Mouse (Mus musculus) lung, postnatal 10 days (tissue): ENCODE data around the gene Lingo3.

ENCODE experiments used
- DNase-seq: peaks from one replicate; pipeline ENCODE4 v3.0.0; 2021

The Lingo3 gene

GRCm38 (mm10) chr10:80798150-80799006 is 45.5 kb downstream of the Lingo3 start, which contains the start of the genes Sf3a2 and Plekhj1:
TSS of gene Sf3a2 (plus strand) at chr10:80798198.
TSS of gene Plekhj1 (minus strand) at chr10:80798626.
- peak; percentile 97 for DNase-seq

DNA sequence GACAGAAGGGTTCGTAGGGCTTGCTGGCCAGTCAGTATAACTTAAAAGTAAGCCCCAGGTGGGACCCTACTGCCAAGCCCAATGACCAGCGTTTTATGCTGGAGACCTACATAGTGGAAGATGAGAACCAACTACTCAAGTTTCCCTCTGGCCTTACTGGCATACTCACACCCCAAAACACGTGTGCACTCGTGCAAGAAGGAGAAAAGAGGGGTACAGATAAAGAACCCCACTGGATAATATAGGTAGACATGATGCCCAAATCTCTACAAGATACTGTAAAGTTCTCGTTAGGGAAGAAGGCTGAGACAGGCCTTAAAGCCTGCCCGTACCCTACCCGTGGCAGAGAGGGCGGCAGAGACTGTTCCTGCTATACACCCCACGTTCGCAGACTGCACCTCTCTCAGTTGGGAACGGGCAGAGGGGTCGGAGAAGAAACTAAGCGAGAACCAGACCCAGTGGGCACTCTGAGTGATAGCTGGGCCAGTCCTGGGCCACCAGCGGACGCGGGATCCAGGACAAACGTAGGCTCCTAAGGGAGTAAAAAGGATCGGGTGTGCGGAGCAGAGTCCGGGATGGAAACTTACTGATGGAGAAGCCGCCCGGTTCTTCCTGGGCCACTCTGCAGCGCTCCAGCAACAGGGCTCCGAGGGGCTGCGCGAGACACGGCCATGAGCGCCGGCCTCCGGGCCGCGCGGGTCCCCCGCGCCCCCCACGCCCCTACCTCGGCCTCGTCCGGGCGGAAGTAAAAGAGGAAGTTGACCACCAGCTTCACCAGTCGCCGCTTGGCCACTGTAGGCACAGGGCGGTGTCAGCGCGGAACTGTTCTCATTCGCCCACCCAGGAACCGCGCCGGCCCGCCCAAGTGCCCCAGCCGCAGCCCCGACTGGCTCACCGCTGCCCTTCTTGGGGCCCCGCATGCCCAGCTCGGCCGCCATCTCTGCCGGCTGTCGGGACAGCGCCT is 46.4 kb downstream of the Lingo3 start:
- DNase-seq = no peak

DNA sequence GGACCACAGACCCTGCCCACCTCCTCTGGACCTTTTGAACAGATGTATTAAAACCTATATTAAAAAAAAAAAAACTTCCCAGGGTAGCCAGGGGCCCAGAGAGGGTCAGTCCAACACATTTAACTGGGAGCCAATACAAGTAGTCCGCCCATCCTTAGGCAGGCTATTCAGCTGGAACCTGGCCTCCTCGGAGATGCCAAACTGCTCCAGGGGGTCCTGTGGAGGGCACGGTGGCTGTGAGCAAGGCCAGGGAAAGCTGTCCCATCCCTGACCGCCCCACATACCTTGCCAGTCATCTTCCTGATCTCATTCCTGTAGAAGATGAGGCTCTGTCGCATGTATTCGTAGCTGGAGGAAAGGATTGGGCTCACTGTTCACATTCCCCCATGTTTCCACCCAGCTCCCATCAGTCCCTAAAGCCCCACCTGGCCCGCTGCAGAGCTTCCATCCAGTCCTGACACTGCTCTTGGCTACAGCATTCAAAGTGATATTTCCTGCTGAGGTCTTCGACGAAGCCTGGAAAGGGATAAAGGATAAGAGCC is 47.5 kb downstream of the Lingo3 start:
- DNase-seq = no peak

DNA sequence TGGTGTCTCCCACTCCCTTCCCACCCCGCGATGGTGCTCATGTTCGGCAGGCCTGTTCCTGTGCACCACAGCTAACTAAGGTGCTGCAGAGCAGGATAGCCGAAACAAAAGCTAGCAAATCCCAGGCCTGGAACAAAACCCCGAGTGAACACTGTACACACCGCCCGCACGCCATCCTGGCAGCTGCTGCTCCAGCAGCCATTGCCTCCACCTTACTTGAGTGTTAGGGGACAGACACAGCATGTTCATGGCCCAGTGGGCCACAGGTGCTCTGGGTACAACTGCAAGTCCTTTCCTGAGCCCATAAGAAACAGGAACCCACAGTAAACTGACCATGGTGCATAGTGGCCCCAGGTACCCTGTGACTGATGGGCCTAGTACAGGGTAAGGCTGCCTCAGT is 49.1 kb downstream of the Lingo3 start:
- no peak for DNase-seq

DNA sequence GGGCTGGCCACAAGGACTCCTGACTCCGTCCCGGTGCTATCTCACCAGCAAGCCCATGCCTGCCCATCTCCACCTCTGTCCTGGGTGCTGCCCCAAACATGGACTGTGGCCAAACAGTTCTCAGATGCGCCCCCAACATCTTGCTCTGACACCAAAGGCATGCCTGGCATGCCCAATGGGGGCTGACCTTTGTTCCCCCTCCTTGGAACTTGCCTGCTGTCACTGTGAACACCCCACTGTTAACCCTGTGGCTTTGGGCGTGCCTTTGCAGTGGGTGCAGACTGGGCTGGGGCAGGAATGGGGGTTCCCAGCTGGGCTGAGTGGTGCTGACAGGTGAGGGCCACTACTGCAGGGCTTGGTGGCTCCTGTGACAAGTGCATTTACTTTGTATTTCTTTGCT is 50.0 kb downstream of the Lingo3 start:
- no peak for DNase-seq

- DNase-seq = no peak
Measured at GRCm38 (mm10) chr10:80793033-80793784, 50.6 kb downstream of the Lingo3 start.

DNA sequence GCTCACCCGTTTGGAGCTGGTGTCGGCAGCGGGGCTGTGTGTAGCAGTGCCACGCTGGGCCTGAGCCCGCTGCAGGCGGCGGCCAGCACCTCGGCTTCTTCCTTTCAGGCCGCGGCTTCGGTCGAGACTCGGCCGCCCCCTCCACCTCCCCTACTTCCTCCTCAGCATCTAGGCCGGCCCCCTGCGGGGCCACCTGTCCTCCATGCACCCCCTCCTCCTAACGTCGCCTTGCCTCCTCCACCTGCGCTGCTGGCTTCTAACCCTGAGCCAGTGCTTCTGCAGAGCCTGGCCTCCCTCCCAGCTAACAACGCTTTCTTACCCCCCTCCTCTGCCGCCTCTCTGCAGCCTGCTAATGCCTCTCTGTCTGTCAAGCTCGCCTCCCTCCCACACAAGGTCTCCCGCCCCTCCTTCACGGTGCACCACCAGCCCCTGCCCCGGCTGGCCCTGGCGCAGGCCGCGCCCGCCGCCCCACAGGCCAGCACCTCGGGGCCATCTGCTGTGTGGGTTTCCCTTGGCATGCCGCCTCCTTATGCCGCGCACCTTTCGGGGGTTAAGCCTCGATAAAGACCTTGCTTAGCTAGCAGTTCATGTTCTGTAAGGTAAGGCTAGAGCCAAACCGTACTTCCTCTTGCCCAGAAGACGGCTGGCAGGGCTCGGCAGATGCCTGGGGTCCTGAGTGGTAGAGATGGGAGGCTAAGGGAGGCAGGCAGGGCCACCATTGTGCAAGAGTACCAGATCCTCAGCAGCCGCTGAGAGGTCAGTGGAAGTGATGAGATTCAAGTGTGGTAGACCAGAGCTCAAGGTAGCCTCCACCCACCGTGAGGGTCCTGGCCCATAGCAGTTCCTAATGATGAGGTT is 51.4 kb downstream of the Lingo3 start:
- DNase-seq = no peak

DNA sequence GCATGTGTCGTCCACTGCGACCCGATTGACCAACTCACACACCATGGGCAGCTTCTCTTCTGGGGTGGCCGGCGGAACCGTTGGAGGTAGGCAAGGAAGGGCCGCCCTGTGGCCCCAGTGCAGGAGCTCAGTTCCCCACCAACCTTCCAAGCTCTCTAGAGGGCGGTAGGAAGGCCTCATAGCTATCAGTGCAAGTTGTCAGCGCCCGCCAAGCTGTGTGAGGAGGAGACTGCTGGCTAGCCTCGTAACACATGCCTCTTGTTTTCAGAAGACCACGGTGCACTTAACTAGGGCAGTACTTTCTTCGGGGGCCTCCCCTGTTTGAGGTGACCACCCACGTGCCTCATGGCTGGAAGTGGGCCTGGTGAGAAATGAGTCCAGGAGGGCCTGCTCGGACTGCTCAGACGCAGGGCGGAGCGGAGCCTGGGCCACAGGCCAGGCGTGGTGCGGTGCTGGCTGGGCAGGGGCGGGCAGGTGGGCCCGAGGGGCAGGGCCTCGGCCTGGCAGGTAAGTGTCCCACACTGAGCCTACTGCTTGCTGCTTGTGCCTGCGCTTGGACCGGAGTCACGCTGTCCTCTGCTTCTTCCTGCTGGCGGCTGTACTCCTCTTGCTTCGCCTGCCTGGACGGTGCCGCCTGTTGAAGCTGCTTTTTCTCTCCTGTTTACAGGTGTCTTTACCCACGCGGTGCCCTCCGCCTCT is 52.2 kb downstream of the Lingo3 start:
- DNase-seq = no peak

DNA sequence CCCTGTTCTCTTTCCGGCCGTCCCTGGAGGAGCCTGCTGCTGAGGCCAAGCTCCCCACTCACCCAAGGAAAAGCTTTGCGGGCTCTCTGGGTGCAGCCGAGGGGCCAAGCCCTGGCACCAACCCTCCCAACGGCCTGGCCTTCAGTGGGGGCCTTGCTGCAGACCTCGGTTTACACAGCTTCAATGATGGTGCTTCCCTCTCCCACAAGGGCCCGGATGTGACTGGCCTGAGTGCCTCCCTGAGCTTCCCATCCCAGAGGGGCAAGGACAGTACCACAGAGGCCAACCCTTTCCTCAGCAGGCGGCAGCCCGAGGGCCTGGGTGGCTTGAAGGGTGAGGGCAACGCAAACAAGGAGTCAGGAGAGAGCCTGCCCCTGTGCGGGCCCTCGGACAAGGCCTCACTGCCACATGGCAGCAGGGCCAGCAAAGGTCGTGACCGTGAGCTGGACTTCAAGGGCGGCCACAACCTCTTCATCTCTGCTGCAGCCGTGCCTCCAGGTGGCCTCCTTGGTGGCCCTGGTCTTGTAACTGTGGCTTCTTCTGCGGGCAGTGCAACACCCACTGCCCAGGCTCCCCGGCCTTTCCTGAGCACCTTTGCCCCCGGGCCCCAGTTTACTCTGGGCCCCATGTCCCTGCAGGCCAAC is 53.0 kb downstream of the Lingo3 start:
- no peak for DNase-seq

GRCm38 (mm10) chr10:80787517-80787916 is 56.3 kb downstream of the Lingo3 start:
- no peak for DNase-seq

DNA sequence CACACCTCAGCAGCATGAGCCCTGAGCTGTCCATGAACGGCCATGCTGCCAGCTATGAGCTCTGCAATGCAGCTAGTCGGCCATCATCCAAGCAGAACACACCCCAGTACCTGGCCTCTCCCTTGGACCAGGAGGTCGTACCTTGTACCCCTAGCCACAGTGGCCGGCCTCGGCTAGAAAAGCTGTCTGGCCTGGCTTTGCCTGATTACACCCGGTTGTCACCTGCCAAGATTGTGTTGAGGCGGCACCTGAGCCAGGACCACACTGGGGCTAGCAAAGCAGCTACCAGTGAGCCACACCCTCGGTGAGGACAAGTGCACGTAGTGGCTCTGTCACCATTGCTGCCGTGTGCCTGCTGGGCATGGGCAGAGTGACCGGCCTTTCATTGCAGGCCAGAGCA is 57.9 kb downstream of the Lingo3 start:
- no peak for DNase-seq

GRCm38 (mm10) chr10:80784871-80785270 is 59.0 kb downstream of the Lingo3 start:
- no peak for DNase-seq

- DNase-seq = no peak
Measured at GRCm38 (mm10) chr10:80784302-80784701, 59.5 kb downstream of the Lingo3 start.
